Mouse (Mus musculus) bone marrow, adult 2 months (tissue): Measurements from ENCODE around the gene 1700025C18Rik. TPM values are rescaled to one million over a fixed set of nuclear protein-coding genes. Genes with fewer than 3 reads are reported as not detected.
A peak's percentile ranks its signal among the peaks of the same experiment; 100 is the strongest.

Experiments
- H3K27ac ChIP-seq: fragments of 200-500 bp; 2 replicates; pipeline ENCODE4 v1.5.1; 2012; ENCODE audit warnings: low read depth, mild to moderate bottlenecking, control low read depth, inconsistent platforms, low read length; ENCODE audit not compliant: control insufficient read depth, poor library complexity, insufficient read depth
- H3K4me1 ChIP-seq: fragments of 200-500 bp; 2 replicates; pipeline ENCODE4 v1.6.1; 2011; ENCODE audit warnings: low read length; ENCODE audit not compliant: control insufficient read depth, insufficient read depth
- H3K4me3 ChIP-seq: fragments of 200-500 bp; replicated peaks from 2 replicates; pipeline ENCODE3; 2011; ENCODE audit warnings: mild to moderate bottlenecking, low read depth, low read length, control low read depth; ENCODE audit not compliant: control insufficient read depth
- CTCF ChIP-seq: fragments of 200-500 bp; IDR thresholded peaks from 2 replicates; pipeline ENCODE4 v1.5.1; 2011; ENCODE audit warnings: low read length, control low read depth; ENCODE audit not compliant: control insufficient read depth, insufficient read depth
- POLR2A ChIP-seq: fragments of 200-500 bp; IDR thresholded peaks from 2 replicates; pipeline ENCODE4 v1.6.1; 2011; ENCODE audit warnings: low read depth, mild to moderate bottlenecking, control low read depth, low read length, borderline replicate concordance; ENCODE audit not compliant: control insufficient read depth
- WGBS: fragments of 180-500 bp; shearing (Covaris S2); methylation state at CpG from one replicate; pipeline ENCODE4 v1.1.7; 2018; 5-methylcytosine and 5-hydroxymethylcytosine counted together
- polyA plus RNA-seq: library from polyadenylated mRNA; stranded (reverse); fragments of >200 nt; gene quantifications from 2 replicates; pipeline ENCODE4 v1.2.4, GENCODE M21; 2011; ENCODE audit warnings: low replicate concordance; ENCODE audit not compliant: missing spikeins, insufficient read depth, insufficient read length

The 1700025C18Rik gene
- polyA plus RNA-seq, 1 experiment, result not detected

DNA sequence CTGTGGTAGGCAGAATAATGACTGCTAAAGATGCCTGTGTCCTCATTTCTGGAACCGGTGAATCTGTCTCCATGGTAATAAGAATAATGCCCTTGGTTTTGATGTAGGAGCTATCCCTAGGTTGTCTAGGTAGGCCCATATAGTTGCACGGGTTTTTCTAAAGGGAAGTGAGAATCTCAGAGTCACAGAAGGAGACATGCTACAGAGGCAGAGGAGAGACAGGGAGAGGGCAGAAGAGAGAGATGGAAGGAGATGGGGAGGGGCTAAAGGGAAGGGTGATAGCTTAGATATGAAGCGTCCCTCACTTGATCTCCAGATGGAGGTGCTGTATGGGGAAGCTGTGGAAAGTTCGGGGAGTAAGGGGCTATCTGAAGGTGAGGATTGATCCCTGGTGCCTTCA is 53.1 kb downstream of the 1700025C18Rik start:
- TF ChIP-seq CTCF (no peak), POLR2A (no peak)
- peaks cover 3% of the 10 kb centered on the region for H3K4me1 ChIP-seq
- H3K27ac ChIP-seq, result no peak overlapping the region
- no peak overlapping the region for H3K4me3 ChIP-seq
- WGBS, result 43% methylated on average over 4 of the region's 4 CpGs

- TF ChIP-seq CTCF, result no peak
- TF ChIP-seq POLR2A, result no peak
- 59% methylated on average over 5 of the region's 5 CpGs for WGBS
- Histone ChIP-seq H3K27ac (no peak overlapping the region; the same call in 1 of the 2 replicates), H3K4me3 (peak overlapping the region; percentile 87), H3K4me1 (peaks cover 3% of the 10 kb centered on the region)
Measured at GRCm38 (mm10) chr2:165035058-165035431, 55.5 kb downstream of the 1700025C18Rik start.

- Histone ChIP-seq H3K4me1 (peaks cover 3% of the 10 kb centered on the region), H3K27ac (peak within 1 kb of the TSS; percentile 50; the same call in 1 of the 2 replicates), H3K4me3 (peak within 1 kb of the TSS; percentile 87)
- WGBS, result under 1% methylated on average over 110 of the region's 111 CpGs
- TF ChIP-seq POLR2A (peak; percentile 77; the same call in 1 of the 2 replicates), CTCF (no peak)
Measured at GRCm38 (mm10) chr2:165034131-165035057, 56.2 kb downstream of the 1700025C18Rik start, which contains the start of gene Ncoa5. Ncoa5 (minus strand) TSS chr2:165034867.

DNA sequence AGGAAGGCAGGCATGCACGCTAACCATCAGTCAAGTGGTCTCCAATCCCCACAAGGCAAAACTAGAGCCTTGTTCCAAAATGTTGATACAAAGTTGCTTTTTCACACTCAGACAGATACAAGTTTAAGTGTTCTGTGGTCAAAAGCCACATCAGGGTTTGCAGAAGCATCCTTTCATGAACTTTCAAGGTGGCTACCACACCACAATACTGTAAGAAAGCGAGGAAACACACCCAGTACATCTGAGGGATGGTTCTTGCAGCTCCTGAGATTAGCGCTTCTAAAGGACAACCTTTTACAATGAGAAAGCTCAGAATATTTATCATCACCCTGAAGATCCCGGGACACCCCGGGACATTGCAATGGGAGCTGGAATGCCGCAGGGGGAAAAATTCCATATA is 57.2 kb downstream of the 1700025C18Rik start:
- peaks cover 3% of the 10 kb centered on the region for H3K4me1 ChIP-seq
- TF ChIP-seq CTCF, result no peak
- no peak for TF ChIP-seq POLR2A
- H3K4me3 ChIP-seq, result no peak overlapping the region
- 63% methylated on average over 6 of the region's 6 CpGs for WGBS
- H3K27ac ChIP-seq, result no peak overlapping the region

GRCm38 (mm10) chr2:165032533-165032932 is 58.0 kb downstream of the 1700025C18Rik start:
- TF ChIP-seq CTCF (no peak), POLR2A (no peak)
- 75% methylated on average over 3 of the region's 3 CpGs for WGBS
- peaks cover 3% of the 10 kb centered on the region for H3K4me1 ChIP-seq

More at GRCm38 (mm10) chr2:165032533-165032932, 58.0 kb downstream of the 1700025C18Rik start:
- Histone ChIP-seq H3K27ac (no peak overlapping the region), H3K4me3 (no peak overlapping the region)

Other genes with a start within 250 kb of the 1700025C18Rik start
- gene Pltp, start 233.0 kb downstream of the 1700025C18Rik start, polyA plus RNA-seq, result 2.4 and 6.5 TPM in 2 replicates
- 24.8 and 31.6 TPM in 2 replicates for gene Pcif1, start 211.4 kb downstream of the 1700025C18Rik start, polyA plus RNA-seq
- gene Zfp335, start 179.0 kb downstream of the 1700025C18Rik start, polyA plus RNA-seq, result 17.1 and 35.2 TPM in 2 replicates
- 173 and 363 TPM in 2 replicates for gene Mmp9, start 150.0 kb downstream of the 1700025C18Rik start, polyA plus RNA-seq
- 3.6 and 5.1 TPM in 2 replicates for gene Slc12a5, start 129.9 kb downstream of the 1700025C18Rik start, polyA plus RNA-seq
- gene Ncoa5, start 55.9 kb downstream of the 1700025C18Rik start, polyA plus RNA-seq, result 15.9 and 30.7 TPM in 2 replicates
- gene Cd40, start 35.1 kb downstream of the 1700025C18Rik start, polyA plus RNA-seq, result 11.4 and 13.6 TPM in 2 replicates
- 0.80 TPM in 1 of 2 replicates, not detected in the other for gene Cdh22, start 144.1 kb upstream of the 1700025C18Rik start, polyA plus RNA-seq
- gene Slc35c2, start 197.1 kb upstream of the 1700025C18Rik start, polyA plus RNA-seq, result 44.3 and 79.2 TPM in 2 replicates
- 11.4 and 29.8 TPM in 2 replicates for gene Elmo2, start 235.7 kb upstream of the 1700025C18Rik start, polyA plus RNA-seq